Mouse (Mus musculus): Measurements from ENCODE around the gene Ivd. TPM values are rescaled to one million over a fixed set of nuclear protein-coding genes. Genes with fewer than 3 reads are reported as not detected.

Gene Ivd
- polyA plus RNA-seq, 1 experiment from 2014 or later: 51.6 TPM

GRCm38 (mm10) chr2:118925952-118926351 is 64.2 kb downstream of the Ivd start:
- Histone ChIP-seq H3K4me3 (ENCODE audit: low read depth, low read length) (peak overlapping the region; percentile 74), H3K4me2 (ENCODE audit: low read length) (peak overlapping the region; percentile 86), H3K36me3 (ENCODE audit: control insufficient read depth, insufficient read depth, low read length) (peaks cover 22% of the 10 kb centered on the region), H3K9me3 (ENCODE audit: control insufficient read depth, low read length) (no peaks in the 10 kb centered on the region), H3K4me1 (replicated peaks; ENCODE audit: control insufficient read depth, insufficient read depth, low read length) (peaks cover 13% of the 10 kb centered on the region), H3K27me3 (replicated peaks; ENCODE audit: control insufficient read depth, insufficient read depth, low read length) (no peaks in the 10 kb centered on the region), H3K27ac (ENCODE audit: low read depth) (peak overlapping the region; percentile 54; the same call in 1 of the 2 replicates), H3K9ac (ENCODE audit: low read length) (peak overlapping the region; percentile 75)
- DNase-seq (ENCODE audit: low spot score) (peak; percentile 61), ATAC-seq (replicated peaks; ENCODE audit: low FRiP score, low TSS enrichment, low read depth) (peak; percentile 28)
- 0% methylated on average over 6 of the region's 6 CpGs for WGBS

DNA sequence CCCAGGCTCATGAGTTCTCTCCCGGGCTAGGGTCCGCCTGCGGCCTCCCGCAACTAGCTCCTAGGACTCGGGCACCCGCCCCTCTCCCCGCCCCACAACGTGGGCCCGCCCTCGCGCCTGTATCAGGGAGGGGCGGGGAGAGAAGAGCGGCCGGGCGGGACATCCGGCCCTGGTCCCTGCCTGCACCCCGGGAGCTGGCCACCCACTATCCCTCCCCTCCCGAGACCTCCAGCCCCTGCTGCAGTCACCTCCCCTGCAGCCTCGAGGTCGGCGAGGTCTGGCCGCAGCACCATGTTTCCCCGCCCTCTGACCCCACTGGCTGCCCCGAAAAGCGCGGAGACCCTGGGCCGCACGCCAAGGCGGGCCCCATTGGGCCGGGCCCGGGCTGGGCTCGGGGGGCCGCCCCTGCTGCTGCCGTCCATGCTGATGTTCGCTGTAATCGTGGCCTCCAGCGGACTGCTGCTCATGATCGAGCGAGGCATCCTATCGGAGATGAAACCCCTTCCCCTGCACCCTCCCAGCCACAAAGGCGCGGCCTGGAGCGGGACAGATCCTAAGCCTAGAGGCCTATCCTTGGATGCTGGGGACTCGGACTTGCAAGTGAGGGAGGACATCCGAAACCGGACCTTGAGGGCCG is 64.7 kb downstream of the Ivd start, which contains the start of gene Chst14:
TSS of gene Chst14 (plus strand) at position 136 of the 637 bp plus-strand sequence.
- H3K4me3 ChIP-seq (ENCODE audit: low read depth, low read length): peak within 1 kb of the TSS; percentile 74
- peak within 1 kb of the TSS; percentile 75 for H3K9ac ChIP-seq (ENCODE audit: low read length)
- no peaks in the 10 kb centered on the region for H3K9me3 ChIP-seq (ENCODE audit: control insufficient read depth, low read length)
- H3K27me3 ChIP-seq (replicated peaks; ENCODE audit: control insufficient read depth, insufficient read depth, low read length): no peaks in the 10 kb centered on the region
- DNase-seq (ENCODE audit: low spot score) (peak; percentile 83), ATAC-seq (replicated peaks; ENCODE audit: low FRiP score, low TSS enrichment, low read depth) (peak; percentile 95)
- peak within 1 kb of the TSS; percentile 54; the same call in 1 of the 2 replicates for H3K27ac ChIP-seq (ENCODE audit: low read depth)
- peak within 1 kb of the TSS; percentile 86 for H3K4me2 ChIP-seq (ENCODE audit: low read length)
- under 1% methylated on average over 33 of the region's 47 CpGs for WGBS
- H3K4me1 ChIP-seq (replicated peaks; ENCODE audit: control insufficient read depth, insufficient read depth, low read length): peaks cover 13% of the 10 kb centered on the region
- peaks cover 21% of the 10 kb centered on the region for H3K36me3 ChIP-seq (ENCODE audit: control insufficient read depth, insufficient read depth, low read length)

GRCm38 (mm10) chr2:118926998-118927739 is 65.4 kb downstream of the Ivd start:
- peak; percentile 58 for DNase-seq (ENCODE audit: low spot score)
- ATAC-seq (replicated peaks; ENCODE audit: low FRiP score, low TSS enrichment, low read depth): no peak
- peaks cover 17% of the 10 kb centered on the region for H3K36me3 ChIP-seq (ENCODE audit: control insufficient read depth, insufficient read depth, low read length)
- WGBS: 28% methylated on average over 31 of the region's 31 CpGs
- H3K4me1 ChIP-seq (replicated peaks; ENCODE audit: control insufficient read depth, insufficient read depth, low read length): peaks cover 13% of the 10 kb centered on the region
- no peak overlapping the region for H3K27ac ChIP-seq (ENCODE audit: low read depth)
- peak overlapping the region; percentile 74 for H3K4me3 ChIP-seq (ENCODE audit: low read depth, low read length)
- H3K27me3 ChIP-seq (replicated peaks; ENCODE audit: control insufficient read depth, insufficient read depth, low read length): no peaks in the 10 kb centered on the region
- H3K9ac ChIP-seq (ENCODE audit: low read length): peak overlapping the region; percentile 75
- H3K4me2 ChIP-seq (ENCODE audit: low read length): peak overlapping the region; percentile 86
- H3K9me3 ChIP-seq (ENCODE audit: control insufficient read depth, low read length): no peaks in the 10 kb centered on the region

Other genes with a start within 250 kb of the Ivd start
- 2.4 and 2.7 TPM in 2 replicates for gene Pak6, start 198.7 kb upstream of the Ivd start, polyA plus RNA-seq (2014; fragmentation: Nextera tagmentation; extraction: Ambion mirVana)
- gene Ankrd63, start 158.0 kb upstream of the Ivd start, polyA plus RNA-seq (2014; fragmentation: Nextera tagmentation; extraction: Ambion mirVana): 0.19 and 0.20 TPM in 2 replicates
- 1.4 and 1.6 TPM in 2 replicates for gene Plcb2, start 133.5 kb upstream of the Ivd start, polyA plus RNA-seq (2014; fragmentation: Nextera tagmentation; extraction: Ambion mirVana)
- gene Inafm2, start 116.2 kb upstream of the Ivd start, polyA plus RNA-seq (2014; fragmentation: Nextera tagmentation; extraction: Ambion mirVana): 31.9 and 37.0 TPM in 2 replicates
- 1.2 and 1.4 TPM in 2 replicates for gene Ccdc9b, start 99.3 kb upstream of the Ivd start, polyA plus RNA-seq (2014; fragmentation: Nextera tagmentation; extraction: Ambion mirVana)
- gene Phgr1, start 89.2 kb upstream of the Ivd start, polyA plus RNA-seq (2014; fragmentation: Nextera tagmentation; extraction: Ambion mirVana): 21.2 and 45.1 TPM in 2 replicates
- 2.6 and 3.0 TPM in 2 replicates for gene Disp2, start 82.2 kb upstream of the Ivd start, polyA plus RNA-seq (2014; fragmentation: Nextera tagmentation; extraction: Ambion mirVana)
- 97.9 and 109 TPM in 2 replicates for gene Knstrn, start 48.0 kb upstream of the Ivd start, polyA plus RNA-seq (2014; fragmentation: Nextera tagmentation; extraction: Ambion mirVana)
- gene Bahd1, start 38.4 kb downstream of the Ivd start, polyA plus RNA-seq (2014; fragmentation: Nextera tagmentation; extraction: Ambion mirVana): 0.93 and 1.7 TPM in 2 replicates
- 32.2 and 32.7 TPM in 2 replicates for gene Chst14, start 64.5 kb downstream of the Ivd start, polyA plus RNA-seq (2014; fragmentation: Nextera tagmentation; extraction: Ambion mirVana)
- gene Ccdc32, start 167.4 kb downstream of the Ivd start, polyA plus RNA-seq (2014; fragmentation: Nextera tagmentation; extraction: Ambion mirVana): 20.9 and 21.0 TPM in 2 replicates
- 4.7 and 4.8 TPM in 2 replicates for gene Rpusd2, start 172.8 kb downstream of the Ivd start, polyA plus RNA-seq (2014; fragmentation: Nextera tagmentation; extraction: Ambion mirVana)
- gene Knl1, start 185.2 kb downstream of the Ivd start, polyA plus RNA-seq (2014; fragmentation: Nextera tagmentation; extraction: Ambion mirVana): 40.5 and 46.5 TPM in 2 replicates

Measured in intestine, embryonic 14.5 days (tissue).